Comparison of ENCODE assay signal across 23 mouse cellular contexts in genomic region chr16:89785795-89786194, GRCm38 (mm10).
"Had no signal": no experiment of that assay in that cellular context is flagged by ENCODE, and none has a peak within 500 bp of the region (broad histone marks: within the 10 kb centered on the region; RNA-seq: fewer than 3 reads in every experiment).

No protein-coding gene starts in this region.

- H3K27ac ChIP-seq: hindbrain, embryonic 15.5 days; kidney, postnatal 0 days; layer of hippocampus, adult 2 months; limb, embryonic 12.5 days; limb, embryonic 15.5 days; macrophage; midbrain, embryonic 13.5 days; neural tube, embryonic 12.5 days; neural tube, embryonic 15.5 days; stomach, postnatal 0 days had no signal

- ATAC-seq: intestine, postnatal 0 days; lung, postnatal 0 days; midbrain, embryonic 16.5 days had no signal

- H3K4me1 ChIP-seq: hindbrain, embryonic 15.5 days; limb, embryonic 12.5 days; limb, embryonic 15.5 days; neural tube, embryonic 12.5 days; neural tube, embryonic 15.5 days had no signal

- H3K9ac ChIP-seq: hindbrain, embryonic 15.5 days; limb, embryonic 12.5 days; limb, embryonic 15.5 days; lung, embryonic 14.5 days; midbrain, embryonic 13.5 days; neural tube, embryonic 12.5 days; neural tube, embryonic 15.5 days had no signal

- H3K4me3 ChIP-seq: hindbrain, embryonic 15.5 days; layer of hippocampus, adult 2 months; limb, embryonic 12.5 days; limb, embryonic 15.5 days; midbrain, embryonic 13.5 days; neural tube, embryonic 12.5 days; neural tube, embryonic 15.5 days had no signal

- H3K4me2 ChIP-seq: hindbrain, embryonic 15.5 days; limb, embryonic 12.5 days; limb, embryonic 15.5 days; lung, embryonic 14.5 days; midbrain, embryonic 13.5 days; neural tube, embryonic 12.5 days; neural tube, embryonic 15.5 days had no signal

- H3K27me3 ChIP-seq: hindbrain, embryonic 15.5 days; limb, embryonic 12.5 days; limb, embryonic 15.5 days; midbrain, embryonic 13.5 days; neural tube, embryonic 12.5 days; neural tube, embryonic 15.5 days had no signal

- DNase-seq: kidney, adult 2 months; kidney, postnatal 25 days; layer of hippocampus, adult 9-11 months; left cerebral cortex, postnatal 4 days; lung, embryonic 14.5 days; right cerebral cortex, adult 18-20 months; right cerebral cortex, postnatal 14 days; right cerebral cortex, postnatal 4 days; thymus, adult 2 months; thymus, postnatal 36 days had no signal

- H3K9me3 ChIP-seq: hindbrain, embryonic 15.5 days; limb, embryonic 15.5 days; midbrain, embryonic 13.5 days; neural tube, embryonic 12.5 days; neural tube, embryonic 15.5 days had no signal
